Mouse (Mus musculus) G1E (cell line): ENCODE measurements at regions not wholly inside any gene's neighbourhood (a gene's known extent, or its start where the extent isn't known, plus 50 kb on each side); places are given as distances from the start of the nearest gene placed in this dataset.

Source experiments
- ATAC-seq: 2 replicates; pipeline ENCODE4 v1.8.0; 2016; ENCODE audit warnings: mild to moderate bottlenecking; ENCODE audit not compliant: insufficient number of reproducible peaks, poor library complexity, low FRiP score, severe bottlenecking; ENCODE audit errors: extremely low read depth
- DNase-seq: peaks from one replicate; pipeline ENCODE4 v3.0.0; 2012; ENCODE audit warnings: low spot score
- H3K27me3 ChIP-seq: 2 replicates; pipeline ENCODE4 v1.6.1; 2012; ENCODE audit warnings: mild to moderate bottlenecking, low read length, inconsistent platforms; ENCODE audit not compliant: insufficient read depth
- H3K36me3 ChIP-seq: replicated peaks from 2 replicates; pipeline ENCODE3; 2012; ENCODE audit warnings: mild to moderate bottlenecking, inconsistent platforms
- H3K4me1 ChIP-seq: 2 replicates; pipeline ENCODE4 v1.6.1; 2012; ENCODE audit warnings: low read depth, low read length, inconsistent platforms, mixed read lengths; ENCODE audit not compliant: insufficient read depth
- H3K4me3 ChIP-seq: 2 replicates; pipeline ENCODE4 v1.5.1; 2012; ENCODE audit warnings: low read depth, mild to moderate bottlenecking, inconsistent platforms, low read length, moderate library complexity, mixed read lengths
- H3K9me3 ChIP-seq: replicated peaks from 2 replicates; pipeline ENCODE4 v1.6.1; 2012; ENCODE audit warnings: inconsistent platforms
- CTCF ChIP-seq: IDR thresholded peaks from 2 replicates; pipeline ENCODE4 v1.5.1; 2012; ENCODE audit warnings: low read depth, low read length, inconsistent platforms, mixed read lengths
- GATA1 ChIP-seq: IDR thresholded peaks from 2 replicates; pipeline ENCODE4 v1.6.1; 2012; ENCODE audit warnings: borderline replicate concordance, low read length, inconsistent platforms, mixed read lengths
- GATA2 ChIP-seq: IDR thresholded peaks from 2 replicates; pipeline ENCODE4 v1.6.1; 2012; ENCODE audit warnings: low read depth, low read length, inconsistent platforms, borderline replicate concordance
- POLR2AphosphoS5 ChIP-seq: IDR thresholded peaks from 2 replicates; pipeline ENCODE4 v1.6.1; 2012; ENCODE audit warnings: low read depth, low read length, inconsistent platforms; ENCODE audit not compliant: insufficient replicate concordance
- TAL1 ChIP-seq: conservative IDR thresholded peaks from 2 replicates; pipeline ENCODE4 v1.6.1; 2012; ENCODE audit warnings: low read depth, low read length, inconsistent platforms, mixed read lengths

DNA sequence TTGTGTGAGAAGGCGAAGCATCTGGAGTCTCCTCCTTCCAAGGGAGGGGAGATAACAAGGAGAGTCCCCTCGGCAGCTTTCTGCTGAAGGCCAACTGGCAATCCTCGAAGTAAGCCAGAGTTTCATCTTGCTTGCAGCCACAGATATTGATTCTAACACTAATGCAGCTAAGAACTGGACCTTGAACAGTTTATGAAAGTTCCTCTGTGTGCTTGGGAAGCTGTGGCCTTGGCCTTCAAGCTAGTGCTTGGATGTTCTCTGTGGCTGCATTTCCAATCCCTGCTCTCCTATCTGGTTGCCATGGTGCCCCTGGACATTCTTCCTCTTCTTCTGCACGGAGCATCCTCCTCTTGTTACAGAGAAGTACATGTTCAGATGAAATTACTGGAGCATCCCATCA lies 614.8 kb upstream of the Clint1 start:
- no peaks in the 10 kb centered on the region for H3K9me3 ChIP-seq
- H3K36me3 ChIP-seq: no peaks in the 10 kb centered on the region
- no peak for ATAC-seq
- no peak overlapping the region for H3K4me3 ChIP-seq
- no peaks in the 10 kb centered on the region for H3K27me3 ChIP-seq
- DNase-seq: no peak
- TF ChIP-seq GATA2: no peak
- TF ChIP-seq POLR2AphosphoS5: no peak
- no peak for TF ChIP-seq TAL1
- no peak for TF ChIP-seq CTCF
- no peak for TF ChIP-seq GATA1
- no peaks in the 10 kb centered on the region for H3K4me1 ChIP-seq

DNA sequence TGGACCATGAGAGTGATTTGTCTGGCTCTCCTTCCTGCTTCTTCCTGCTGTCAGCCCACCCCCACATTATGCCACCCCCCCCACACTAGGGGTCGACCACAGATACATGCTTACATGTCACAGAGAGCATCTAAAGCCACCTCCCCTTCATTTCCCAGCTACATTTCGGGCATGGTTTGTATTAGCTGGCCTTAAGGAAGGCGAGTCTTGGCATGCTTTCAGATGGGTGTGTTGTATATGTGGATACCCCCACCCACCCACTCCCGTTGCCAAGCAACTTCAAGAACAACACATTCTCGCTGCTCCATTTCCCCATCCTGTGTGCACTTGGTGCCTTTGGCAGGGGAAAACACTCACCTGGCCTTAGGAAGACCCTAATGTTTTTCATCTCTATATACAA lies 612.8 kb upstream of the Clint1 start:
- Histone ChIP-seq H3K4me1 (no peaks in the 10 kb centered on the region), H3K4me3 (no peak overlapping the region), H3K36me3 (no peaks in the 10 kb centered on the region), H3K9me3 (no peaks in the 10 kb centered on the region), H3K27me3 (no peaks in the 10 kb centered on the region)
- no peak for DNase-seq
- ATAC-seq: no peak
- TF ChIP-seq TAL1: no peak
- TF ChIP-seq POLR2AphosphoS5: no peak
- no peak for TF ChIP-seq GATA2
- TF ChIP-seq GATA1: no peak
- no peak for TF ChIP-seq CTCF

DNA sequence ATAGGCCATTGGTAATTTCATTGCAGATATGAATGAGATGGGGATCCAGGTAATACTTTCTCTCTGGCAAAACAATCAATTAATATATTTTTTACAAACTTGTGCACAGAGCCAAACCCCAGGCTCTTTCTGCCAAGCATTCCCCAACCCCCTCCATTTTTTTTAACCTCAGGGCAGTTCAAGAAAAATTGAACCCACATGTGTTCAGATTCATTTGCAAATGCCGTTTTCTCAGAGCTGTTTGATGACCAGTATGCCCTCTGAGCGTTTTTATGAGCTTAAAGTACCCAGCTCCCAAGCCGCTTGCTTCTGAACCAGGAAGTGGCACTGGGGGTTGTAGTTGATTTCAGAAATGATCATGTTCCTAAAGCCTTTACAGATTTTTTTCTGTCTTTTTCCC lies 611.4 kb upstream of the Clint1 start:
- no peaks in the 10 kb centered on the region for H3K9me3 ChIP-seq
- H3K27me3 ChIP-seq: no peaks in the 10 kb centered on the region
- DNase-seq: no peak
- H3K4me1 ChIP-seq: no peaks in the 10 kb centered on the region
- TF ChIP-seq CTCF: no peak
- no peak for TF ChIP-seq GATA1
- TF ChIP-seq TAL1: no peak
- TF ChIP-seq POLR2AphosphoS5: no peak
- TF ChIP-seq GATA2: no peak
- no peak for ATAC-seq
- no peak overlapping the region for H3K4me3 ChIP-seq
- no peaks in the 10 kb centered on the region for H3K36me3 ChIP-seq

DNA sequence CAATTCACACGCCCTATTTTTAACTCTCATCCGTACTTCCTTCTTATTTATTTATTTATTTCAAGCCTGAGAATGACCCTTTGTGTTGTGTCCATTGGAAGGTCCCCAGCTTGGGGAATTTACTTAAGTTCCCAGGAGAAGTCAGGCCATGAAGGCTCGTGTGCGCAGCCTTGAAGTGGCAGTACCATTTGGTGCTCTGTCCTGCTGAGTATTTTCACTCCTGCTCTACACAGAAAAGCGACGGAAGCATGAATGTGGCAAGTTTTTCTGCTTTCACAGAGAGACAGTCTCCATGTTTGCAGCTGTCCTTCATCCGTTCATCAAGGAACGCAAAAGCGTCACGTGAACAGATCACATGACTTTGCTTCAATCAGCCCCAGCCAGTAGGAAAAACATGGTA lies 610.2 kb upstream of the Clint1 start:
- Histone ChIP-seq H3K4me3 (no peak overlapping the region), H3K27me3 (no peaks in the 10 kb centered on the region), H3K9me3 (no peaks in the 10 kb centered on the region), H3K36me3 (no peaks in the 10 kb centered on the region), H3K4me1 (no peaks in the 10 kb centered on the region)
- ATAC-seq (no peak), DNase-seq (no peak)
- TF ChIP-seq CTCF: no peak
- TF ChIP-seq GATA2: no peak
- TF ChIP-seq GATA1: no peak
- no peak for TF ChIP-seq POLR2AphosphoS5
- TF ChIP-seq TAL1: no peak

DNA sequence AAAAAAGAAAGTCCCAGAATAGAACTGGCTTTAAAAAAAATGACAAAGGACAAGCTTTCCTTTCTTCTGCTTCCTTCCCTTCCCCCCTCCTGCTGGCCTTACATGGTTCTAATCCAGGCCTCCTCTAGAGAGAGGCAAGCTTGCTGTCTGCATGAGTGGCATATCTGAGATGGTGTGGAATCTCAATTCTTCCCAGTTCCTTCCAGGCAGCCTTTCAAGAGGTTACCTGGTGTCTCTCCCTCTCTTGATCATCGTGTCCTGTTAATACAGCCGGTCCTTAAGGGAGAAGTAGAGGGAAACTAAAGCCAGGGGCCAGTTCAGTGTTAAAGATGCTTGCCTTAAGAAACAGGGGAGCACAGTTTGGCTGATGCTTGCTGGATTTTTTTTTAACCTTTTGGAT lies 607.1 kb upstream of the Clint1 start:
- DNase-seq (no peak), ATAC-seq (no peak)
- H3K36me3 ChIP-seq: no peaks in the 10 kb centered on the region
- TF ChIP-seq GATA1: no peak
- no peak for TF ChIP-seq POLR2AphosphoS5
- H3K4me1 ChIP-seq: no peaks in the 10 kb centered on the region
- H3K9me3 ChIP-seq: no peaks in the 10 kb centered on the region
- no peak overlapping the region for H3K4me3 ChIP-seq
- H3K27me3 ChIP-seq: no peaks in the 10 kb centered on the region

DNA sequence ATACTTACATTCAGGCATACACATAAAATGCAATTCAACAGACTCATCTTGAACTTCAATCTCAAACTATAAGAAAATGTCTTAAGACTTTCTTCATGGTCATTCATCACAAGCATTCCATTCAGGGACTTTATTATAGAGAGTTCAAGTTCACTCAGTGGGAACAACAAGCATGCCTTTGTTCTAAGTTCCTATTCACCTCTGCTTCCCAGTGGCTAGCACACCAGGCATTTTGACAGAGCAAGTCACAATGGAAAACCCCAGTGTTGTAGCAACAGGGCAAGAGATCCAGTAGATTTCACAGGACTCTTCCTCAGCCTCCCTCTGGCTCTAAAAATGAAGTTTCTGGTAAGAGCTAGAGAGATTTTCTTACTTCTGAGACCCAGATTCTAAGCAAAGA lies 595.8 kb upstream of the Clint1 start:
- peaks cover 7% of the 10 kb centered on the region; the same call in 1 of the 2 replicates for H3K9me3 ChIP-seq
- ATAC-seq: no peak
- no peaks in the 10 kb centered on the region for H3K27me3 ChIP-seq
- no peak for DNase-seq
- no peaks in the 10 kb centered on the region for H3K4me1 ChIP-seq
- H3K36me3 ChIP-seq: no peaks in the 10 kb centered on the region
- no peak for TF ChIP-seq CTCF
- TF ChIP-seq POLR2AphosphoS5: no peak
- TF ChIP-seq GATA2: no peak
- TF ChIP-seq TAL1: no peak
- TF ChIP-seq GATA1: no peak
- no peak overlapping the region for H3K4me3 ChIP-seq

DNA sequence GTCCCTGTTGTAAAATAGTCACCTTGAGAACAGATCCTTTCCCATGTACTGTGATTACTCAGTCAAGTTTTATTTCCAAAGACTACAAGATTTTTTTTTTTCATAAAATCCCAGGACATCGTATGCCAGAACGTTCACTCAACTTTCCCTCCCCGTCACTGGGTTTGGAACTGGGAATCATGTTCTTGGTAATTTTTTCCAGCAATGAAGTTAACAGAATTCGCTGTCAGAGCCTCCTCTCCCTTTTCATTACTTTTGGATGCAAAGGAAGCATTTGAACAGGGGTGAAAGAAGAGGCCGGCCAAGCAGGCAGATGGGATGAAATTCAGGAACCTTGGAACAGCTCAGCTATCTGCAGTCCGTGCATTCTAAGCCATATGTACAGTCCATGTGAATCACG lies 589.7 kb upstream of the Clint1 start:
- H3K36me3 ChIP-seq: no peaks in the 10 kb centered on the region
- no peaks in the 10 kb centered on the region for H3K27me3 ChIP-seq
- no peaks in the 10 kb centered on the region for H3K9me3 ChIP-seq
- H3K4me1 ChIP-seq: no peaks in the 10 kb centered on the region
- ATAC-seq (no peak), DNase-seq (no peak)
- no peak overlapping the region for H3K4me3 ChIP-seq
- TF ChIP-seq GATA1 (no peak), POLR2AphosphoS5 (no peak), TAL1 (no peak), CTCF (no peak), GATA2 (no peak)
